8 mouse cellular contexts compared by ENCODE assay signal in the genomic region with DNA sequence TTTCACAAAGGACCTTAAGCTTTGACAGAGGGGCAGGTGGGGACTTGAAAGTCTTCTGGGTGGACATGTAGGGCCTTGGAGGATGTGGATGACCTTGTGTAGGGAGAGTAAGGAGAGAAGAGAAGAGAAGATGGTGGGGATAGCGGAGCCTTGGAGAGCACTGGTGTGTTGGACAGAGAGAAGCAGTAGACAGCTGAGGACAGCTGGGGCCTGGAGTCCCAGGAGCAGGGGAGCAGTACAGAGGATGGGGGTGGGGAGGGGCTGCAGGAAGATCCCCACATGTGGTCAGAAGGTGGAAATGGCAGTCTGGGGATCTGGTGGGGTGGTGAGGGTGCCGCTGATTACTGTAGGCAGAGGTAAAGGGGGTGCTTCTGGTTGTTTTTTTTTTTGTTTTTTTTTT. TPM values are rescaled to one million over a fixed set of nuclear protein-coding genes. Genes with fewer than 3 reads are reported as not detected.
DNase-seq lines count a peak whose midpoint lies in the region; ATAC-seq and TF ChIP-seq lines count a peak whose summit lies in the region.

No protein-coding gene starts in this region.

- H3K27me3 ChIP-seq in liver, adult 2 months (ENCODE audit: control insufficient read depth, insufficient read depth, low read length): no peaks in the 10 kb centered on the region
- H3K27me3 ChIP-seq in heart, embryonic 16.5 days (ENCODE audit: control insufficient read depth, insufficient read depth, low read length): no peaks in the 10 kb centered on the region
- no peaks in the 10 kb centered on the region for H3K27me3 ChIP-seq in limb, embryonic 15.5 days

- TF ChIP-seq CTCF in liver, adult 2 months (IDR thresholded peaks at IDR 0.05; ENCODE audit: low read depth, low read length): no peak
- TF ChIP-seq CTCF in olfactory bulb, adult 2 months (IDR thresholded peaks at IDR 0.05; ENCODE audit: insufficient read depth, low read depth, low read length): no peak

- no peak overlapping the region for H3K4me3 ChIP-seq in liver, adult 2 months (ENCODE audit: insufficient read depth, low read depth, low read length)
- no peak overlapping the region for H3K4me3 ChIP-seq in heart, embryonic 16.5 days (ENCODE audit: low read length)
- H3K4me3 ChIP-seq in limb, embryonic 15.5 days: no peak overlapping the region
- H3K4me3 ChIP-seq in olfactory bulb, adult 2 months (ENCODE audit: insufficient read depth, low read depth, low read length): peak overlapping the region; percentile 4; the same call in 1 of the 2 replicates

- H3K9ac ChIP-seq in liver, adult 2 months (ENCODE audit: low read depth, low read length): no peak overlapping the region
- no peak overlapping the region; the same call in 1 of the 2 replicates for H3K9ac ChIP-seq in heart, embryonic 16.5 days (ENCODE audit: low read length)
- H3K9ac ChIP-seq in limb, embryonic 15.5 days: no peak overlapping the region

- no peaks in the 10 kb centered on the region; the same call in 1 of the 2 replicates for H3K4me1 ChIP-seq in liver, adult 2 months (ENCODE audit: control insufficient read depth, insufficient read depth, low read length)
- peaks cover 26% of the 10 kb centered on the region for H3K4me1 ChIP-seq in heart, embryonic 16.5 days (ENCODE audit: control insufficient read depth, insufficient read depth, low read length)
- H3K4me1 ChIP-seq in limb, embryonic 15.5 days: peaks cover 66% of the 10 kb centered on the region
- H3K4me1 ChIP-seq in olfactory bulb, adult 2 months (ENCODE audit: control insufficient read depth, insufficient read depth, low read length): peaks cover 55% of the 10 kb centered on the region

- H3K36me3 ChIP-seq in liver, adult 2 months (ENCODE audit: control insufficient read depth, insufficient read depth, low read length): no peaks in the 10 kb centered on the region
- H3K36me3 ChIP-seq in heart, embryonic 16.5 days (ENCODE audit: control insufficient read depth, insufficient read depth): no peaks in the 10 kb centered on the region
- H3K36me3 ChIP-seq in limb, embryonic 15.5 days: no peaks in the 10 kb centered on the region

- WGBS in liver, adult 2 months: 96% methylated on average over 2 of the region's 2 CpGs
- WGBS in heart, embryonic 16.5 days: 81% methylated on average over 2 of the region's 2 CpGs
- 77% methylated on average over 2 of the region's 2 CpGs for WGBS in limb, embryonic 15.5 days
- 88% methylated on average over 2 of the region's 2 CpGs for WGBS in olfactory bulb, adult 2 months

- H3K9me3 ChIP-seq in heart, embryonic 16.5 days (replicated peaks; ENCODE audit: control insufficient read depth, low read length): no peaks in the 10 kb centered on the region
- no peaks in the 10 kb centered on the region for H3K9me3 ChIP-seq in limb, embryonic 15.5 days

- no peak for ATAC-seq in heart, embryonic 16.5 days (replicated peaks; ENCODE audit: extremely low read depth, insufficient read depth, low FRiP score)
- no peak for ATAC-seq in limb, embryonic 15.5 days (ENCODE audit: insufficient number of reproducible peaks, low FRiP score, low TSS enrichment, low read depth)

- no peak for TF ChIP-seq POLR2A in liver, adult 2 months (IDR thresholded peaks at IDR 0.05; ENCODE audit: extremely low read depth, insufficient read depth, low read length)
- no peak for TF ChIP-seq POLR2A in olfactory bulb, adult 2 months (IDR thresholded peaks at IDR 0.05; ENCODE audit: insufficient read depth, low read depth, low read length)

- peak overlapping the region; percentile 17; the same call in 1 of the 2 replicates for H3K4me2 ChIP-seq in heart, embryonic 16.5 days (ENCODE audit: low read depth, low read length)
- H3K4me2 ChIP-seq in limb, embryonic 15.5 days: peak overlapping the region; percentile 30; the same call in 1 of the 2 replicates

- H3K79me2 ChIP-seq in liver, adult 2 months (ENCODE audit: control insufficient read depth, insufficient read depth, low read length): peaks cover 5% of the 10 kb centered on the region; the same call in 1 of the 2 replicates

- H3K27ac ChIP-seq in liver, adult 2 months (replicated peaks; ENCODE audit: insufficient read depth, low read depth, low read length): peak overlapping the region; percentile 23; the same call in 1 of the 2 replicates
- H3K27ac ChIP-seq in heart, embryonic 16.5 days (ENCODE audit: low read length): no peak overlapping the region
- no peak overlapping the region for H3K27ac ChIP-seq in limb, embryonic 15.5 days
- H3K27ac ChIP-seq in olfactory bulb, adult 2 months (ENCODE audit: insufficient read depth, low read depth, low read length): peak overlapping the region; percentile 40

- DNase-seq in liver, adult 2 months (ENCODE audit: extremely low read depth, low read depth, low spot score): no peak
- DNase-seq in liver: no peak
- no peak for DNase-seq in thymus, postnatal 0 days (ENCODE audit: low spot score)
- DNase-seq in B cell, adult 2 months: no peak
- DNase-seq in embryo, embryonic 10.5 days (ENCODE audit: low spot score): no peak

RNA-seq across cellular contexts. Expression of gene Arrb1, which starts 4.8 kb away (rescaled TPM):
- total RNA-seq in liver, adult 2 months (2014; rRNA removed): 6.5 and 9.5 TPM in 2 replicates
- polyA plus RNA-seq in liver, adult 2 months (2012; rRNA removed): 5.3 and 6.2 TPM in 2 replicates
- 4.9 and 6.8 TPM in 2 replicates for polyA plus RNA-seq in heart, embryonic 16.5 days (2015; fragmentation: Nextera tagmentation; extraction: Ambion mirVana)
- 5.8 and 7.4 TPM in 2 replicates for polyA plus RNA-seq in limb, embryonic 15.5 days (2015; fragmentation: Nextera tagmentation; extraction: Ambion mirVana)
- polyA plus RNA-seq in olfactory bulb, adult 2 months (2012; ENCODE audit: insufficient read depth, insufficient read length, low replicate concordance, missing spikeins): not detected in 2 replicates
- 4.6 and 5.2 TPM in 2 replicates for polyA plus RNA-seq in thymus, postnatal 0 days (2015; fragmentation: Nextera tagmentation; extraction: Ambion mirVana)

RNA-seq across cellular contexts. Expression of gene Rps3, which starts 56.5 kb away (rescaled TPM):
- total RNA-seq in liver, adult 2 months (2014; rRNA removed): 462 and 473 TPM in 2 replicates
- 147 and 154 TPM in 2 replicates for polyA plus RNA-seq in liver, adult 2 months (2012; rRNA removed)
- polyA plus RNA-seq in heart, embryonic 16.5 days (2015; fragmentation: Nextera tagmentation; extraction: Ambion mirVana): 471 and 474 TPM in 2 replicates
- polyA plus RNA-seq in limb, embryonic 15.5 days (2015; fragmentation: Nextera tagmentation; extraction: Ambion mirVana): 658 and 763 TPM in 2 replicates
- 980 TPM in 1 of 2 replicates, not detected in the other for polyA plus RNA-seq in olfactory bulb, adult 2 months (2012; ENCODE audit: insufficient read depth, insufficient read length, low replicate concordance, missing spikeins)
- 1,054 and 1,103 TPM in 2 replicates for polyA plus RNA-seq in thymus, postnatal 0 days (2015; fragmentation: Nextera tagmentation; extraction: Ambion mirVana)

Comparison
In these comparisons a context has a peak if more than half of its experiments do, and no peak if none do; other contexts are left out.
1. H3K27ac ChIP-seq: peak in liver, adult 2 months (single experiment) and olfactory bulb, adult 2 months (single experiment); none in heart, embryonic 16.5 days (single experiment) and limb, embryonic 15.5 days (single experiment).